Mouse (Mus musculus): ENCODE results near the gene Pknox2.

Pknox2 gene

DNA sequence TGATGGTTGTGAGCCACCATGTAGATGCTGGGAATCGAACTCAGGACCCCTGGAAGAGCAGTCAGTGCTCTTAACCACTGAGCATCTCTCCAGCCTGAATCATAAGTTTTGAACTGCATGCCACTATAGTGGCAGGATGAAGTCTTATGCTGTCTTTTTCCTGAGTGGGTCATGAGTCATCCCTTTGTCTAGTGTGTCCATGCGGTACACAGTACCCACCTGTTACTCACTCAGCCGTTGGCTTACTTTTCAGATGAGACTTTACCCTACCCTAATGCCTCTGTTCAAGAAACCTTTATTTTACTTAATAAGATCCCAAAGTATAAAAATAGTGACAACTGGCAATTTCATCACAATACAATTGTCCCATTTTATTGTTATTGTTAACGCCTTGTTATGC lies 95.5 kb downstream of the Pknox2 start:
- DNase-seq (ENCODE audit: low spot score in 2 of 2), result no peak

- no peak for DNase-seq (ENCODE audit: low spot score in 2 of 2)
These were observed 99.7 kb downstream of the Pknox2 start for GRCm38 (mm10) chr9:37047490-37047889.

- DNase-seq (ENCODE audit: low spot score in 2 of 2), result no peak
These were observed 101.3 kb downstream of the Pknox2 start for GRCm38 (mm10) chr9:37045875-37046274.

DNA sequence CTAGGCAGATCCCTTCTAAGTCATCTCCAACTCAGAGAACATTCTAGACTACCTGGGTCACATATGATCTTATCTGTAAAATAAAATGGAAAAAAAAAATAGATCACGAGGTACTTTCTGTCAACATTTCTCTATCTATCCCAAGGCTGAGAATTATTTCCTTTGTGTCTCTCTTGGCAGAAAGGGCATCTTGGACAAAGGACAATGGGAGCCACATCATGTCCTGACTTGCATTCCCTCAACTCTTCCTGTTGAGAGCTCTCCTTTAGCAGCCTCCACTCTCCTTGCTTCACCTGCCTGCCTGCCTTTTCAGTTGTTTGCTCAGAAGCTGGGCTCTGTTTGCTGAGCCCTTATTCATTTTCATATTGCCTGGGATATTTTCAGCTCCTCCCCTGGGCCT lies 103.0 kb downstream of the Pknox2 start:
- DNase-seq (ENCODE audit: low spot score in 2 of 2), result no peak

GRCm38 (mm10) chr9:37038859-37039258 lies 108.3 kb downstream of the Pknox2 start:
- DNase-seq (ENCODE audit: low spot score in 2 of 2), result no peak

DNA sequence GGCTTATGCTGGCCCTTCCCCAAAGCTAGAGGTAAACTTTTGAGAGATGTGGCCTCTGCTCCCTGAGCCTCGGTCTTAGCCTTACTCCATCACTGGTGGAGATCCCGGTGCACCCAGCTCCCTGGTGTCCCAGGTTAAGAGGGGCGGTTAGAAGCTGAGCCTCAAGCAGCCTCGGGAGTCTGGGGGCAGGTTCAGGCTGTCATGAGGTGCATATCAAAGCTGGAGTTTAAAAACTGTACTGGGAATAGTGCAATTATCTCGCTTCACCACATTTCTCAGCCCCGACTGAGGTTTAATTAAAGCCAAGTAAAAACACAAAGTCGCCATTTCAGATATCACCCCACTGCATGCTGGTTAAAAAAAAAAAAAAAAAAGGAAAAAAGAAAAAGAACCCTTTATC lies 108.8 kb downstream of the Pknox2 start:
- no peak for DNase-seq (ENCODE audit: low spot score in 2 of 2)

GRCm38 (mm10) chr9:37037405-37037804 lies 109.8 kb downstream of the Pknox2 start:
- no peak for DNase-seq (ENCODE audit: low spot score in 2 of 2)

- DNase-seq (ENCODE audit: low spot score in 2 of 2), result no peak
These were observed 112.0 kb downstream of the Pknox2 start for GRCm38 (mm10) chr9:37035248-37035647.

DNA sequence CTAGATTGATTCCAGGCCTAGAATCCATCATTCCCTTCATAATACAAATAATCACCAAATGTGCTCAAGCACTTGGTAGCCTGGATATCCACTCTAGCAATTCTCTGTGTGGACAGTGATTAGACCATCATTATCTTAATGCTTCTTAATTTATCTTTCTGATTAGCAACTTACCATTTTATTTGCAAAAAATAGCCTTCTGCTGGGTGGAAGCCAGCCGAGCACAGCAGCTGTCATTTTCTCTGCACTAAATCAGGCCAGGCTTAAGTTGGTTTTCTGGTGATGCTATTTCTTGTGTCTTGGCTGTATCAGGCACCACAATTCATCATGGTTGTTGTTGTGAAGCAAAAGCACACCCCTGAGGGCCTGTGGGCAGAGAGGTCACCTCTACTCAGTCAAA lies 112.9 kb downstream of the Pknox2 start:
- DNase-seq (ENCODE audit: low spot score in 2 of 2), result no peak

GRCm38 (mm10) chr9:37030347-37031213 lies 116.6 kb downstream of the Pknox2 start:
- no peak for DNase-seq (ENCODE audit: low spot score in 2 of 2)

- no peak for DNase-seq (ENCODE audit: low spot score in 2 of 2)
These were observed 117.3 kb downstream of the Pknox2 start for GRCm38 (mm10) chr9:37029811-37030346.

- DNase-seq (ENCODE audit: low spot score in 2 of 2), result no peak
These were observed 119.2 kb downstream of the Pknox2 start for GRCm38 (mm10) chr9:37027825-37028575.

DNA sequence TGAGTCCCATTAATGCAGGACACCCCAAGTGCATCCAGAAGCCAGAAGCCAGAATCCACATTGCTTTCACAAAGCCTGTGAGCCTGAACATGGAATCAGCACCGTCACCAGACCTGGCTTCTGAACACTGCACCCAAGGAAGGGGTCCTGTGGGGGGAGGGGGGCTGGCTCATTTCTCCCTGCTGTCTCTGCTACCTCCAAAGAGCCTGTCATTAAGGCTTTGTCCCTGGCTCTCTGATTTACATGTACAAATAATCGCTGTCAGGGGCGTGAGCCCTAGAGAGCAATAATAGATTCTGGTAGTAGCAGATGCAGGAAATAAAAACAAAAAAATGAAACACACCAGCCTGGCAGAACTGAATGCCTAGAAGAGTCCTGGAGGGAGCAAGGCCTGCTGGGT lies 121.3 kb downstream of the Pknox2 start:
- DNase-seq (ENCODE audit: low spot score in 2 of 2), result no peak

GRCm38 (mm10) chr9:37021586-37022230 lies 125.5 kb downstream of the Pknox2 start:
- no peak for DNase-seq (ENCODE audit: low spot score in 2 of 2)

- DNase-seq (ENCODE audit: low spot score in 2 of 2), result no peak
These were observed 129.1 kb downstream of the Pknox2 start for GRCm38 (mm10) chr9:37018154-37018553.

DNA sequence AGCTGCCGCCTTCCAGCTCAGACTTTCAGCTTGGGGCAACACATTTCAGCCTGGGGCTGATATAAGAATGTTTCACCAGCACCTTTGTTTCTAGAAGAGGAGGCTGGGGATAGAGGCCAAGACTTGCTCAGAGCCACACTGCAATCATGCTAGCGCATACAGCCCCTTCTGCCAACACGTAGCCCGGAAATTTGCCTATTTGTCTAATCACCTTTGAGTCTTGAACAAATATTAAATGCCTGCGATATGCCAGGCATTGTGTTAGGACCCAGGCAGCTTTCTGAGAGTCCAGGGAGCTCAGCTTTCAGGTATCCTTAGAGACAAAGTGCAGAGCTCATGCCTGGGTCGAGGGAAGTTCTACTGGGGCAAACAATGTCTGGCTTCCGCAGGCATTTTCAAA lies 130.0 kb downstream of the Pknox2 start:
- no peak for DNase-seq (ENCODE audit: low spot score in 2 of 2)

GRCm38 (mm10) chr9:37016165-37016564 lies 131.0 kb downstream of the Pknox2 start:
- no peak for DNase-seq (ENCODE audit: low spot score in 2 of 2)

- no peak for DNase-seq (ENCODE audit: low spot score in 2 of 2)
These were observed 133.6 kb downstream of the Pknox2 start for GRCm38 (mm10) chr9:37013565-37013964.

DNA sequence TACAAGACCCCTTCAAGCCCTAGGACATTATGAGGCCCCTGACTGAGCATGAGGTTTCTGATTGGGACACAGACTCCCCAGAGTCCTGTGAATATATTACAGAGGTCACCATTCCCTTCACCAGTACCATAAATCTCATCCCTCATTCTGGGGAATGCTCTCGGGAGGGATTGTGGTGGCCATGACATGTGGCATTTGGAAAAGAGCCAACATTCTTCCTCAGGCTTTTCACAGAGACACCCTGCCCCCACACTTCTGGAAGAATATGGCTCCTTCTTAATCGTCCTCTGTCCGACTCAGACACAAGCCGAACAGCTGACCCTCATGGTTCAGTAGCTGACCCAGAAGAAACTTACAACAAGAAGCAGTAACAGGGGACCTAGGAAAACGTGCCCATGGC lies 139.1 kb downstream of the Pknox2 start:
- no peak for DNase-seq (ENCODE audit: low spot score in 2 of 2)

DNA sequence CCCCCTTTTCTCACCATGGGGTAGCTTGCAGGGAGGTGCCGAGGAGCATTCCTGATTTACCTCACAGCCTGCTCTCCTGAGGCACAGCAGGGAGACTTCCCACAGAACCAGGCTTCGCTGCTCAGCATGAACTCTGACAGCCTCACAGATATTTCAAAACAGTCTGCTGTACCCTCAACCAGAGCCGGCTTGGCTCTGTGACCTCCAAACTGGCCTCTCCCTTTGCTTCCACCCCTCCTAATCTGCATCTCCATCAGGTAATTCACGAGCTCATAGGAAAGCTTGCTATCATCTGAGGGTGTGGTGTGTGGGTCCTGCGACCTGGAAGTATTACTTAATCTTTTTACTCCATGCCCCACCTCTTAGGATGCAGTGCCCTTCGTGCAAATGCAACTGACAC lies 142.5 kb downstream of the Pknox2 start:
- DNase-seq (ENCODE audit: low spot score in 2 of 2), result no peak

DNA sequence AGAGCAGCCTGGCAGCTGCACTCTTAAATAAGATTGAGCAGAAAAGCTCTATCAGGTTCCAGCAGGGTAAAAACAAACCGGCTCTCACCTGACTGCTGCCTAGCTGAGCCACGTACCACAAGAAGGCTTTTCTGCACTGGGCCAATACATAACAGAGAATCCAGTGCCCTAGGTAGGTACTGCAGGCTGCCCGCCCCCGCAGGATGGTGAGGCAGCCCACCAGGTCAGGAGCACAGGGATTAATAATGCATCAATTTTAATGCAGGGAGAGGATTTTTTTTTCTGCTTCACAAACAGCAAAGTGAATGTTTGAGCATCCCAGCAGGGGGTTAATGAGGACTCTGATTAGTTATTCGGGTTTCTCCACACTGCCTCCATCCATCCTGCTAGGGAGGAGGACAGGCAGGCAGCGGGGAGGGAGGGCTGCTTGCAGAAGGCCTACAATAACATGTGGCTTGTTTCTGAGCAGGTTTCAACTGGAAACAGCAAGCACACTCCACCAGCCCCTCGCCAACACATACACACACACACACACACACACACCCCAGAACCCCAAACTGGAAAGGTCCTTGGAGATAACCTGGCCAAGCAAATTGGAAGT lies 145.2 kb downstream of the Pknox2 start:
- DNase-seq (ENCODE audit: low spot score in 2 of 2), result no peak

DNA sequence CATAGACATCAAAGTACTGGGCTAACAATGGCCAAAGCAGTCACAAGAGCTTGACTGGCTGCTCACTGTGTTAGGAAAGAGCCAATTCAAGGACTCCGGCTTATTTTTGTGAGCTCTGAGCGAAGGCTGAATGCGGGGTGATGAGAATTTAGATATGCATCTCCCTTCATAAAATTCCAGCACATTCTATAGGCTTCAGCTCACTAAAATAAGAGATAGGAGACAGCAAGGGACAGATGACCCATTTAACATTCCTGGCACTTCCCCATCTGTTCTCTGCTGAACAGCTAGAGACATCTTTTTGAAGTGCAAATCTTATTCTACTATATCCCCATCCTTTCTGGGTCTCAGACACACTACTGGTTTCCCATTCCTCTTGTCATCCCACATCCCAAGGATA lies 147.8 kb downstream of the Pknox2 start:
- no peak for DNase-seq (ENCODE audit: low spot score in 2 of 2)

Data from cerebellum, postnatal 4 days (tissue).